Mouse (Mus musculus) limb, embryonic 12.5 days (tissue): ENCODE results near the gene Elmo1. TPM values are rescaled to one million over a fixed set of nuclear protein-coding genes. Genes with fewer than 3 reads are reported as not detected.
A peak's percentile ranks its signal among the peaks of the same experiment; 100 is the strongest.

Experiments used
- ATAC-seq: fragments of 200-750 bp; cut with Nextera tagmentation; 2 replicates; pipeline ENCODE4 v1.8.0; 2017; ENCODE audit warnings: low read depth, moderate TSS enrichment; ENCODE audit not compliant: insufficient number of reproducible peaks, insufficient read depth, low FRiP score, low TSS enrichment
- H3K27ac ChIP-seq: fragments of 300-500 bp; sonication (generic); 2 replicates; pipeline ENCODE4 v1.5.1; 2016; ENCODE audit warnings: mild to moderate bottlenecking, moderate library complexity
- H3K27me3 ChIP-seq: fragments of 300-500 bp; sonication (generic); 2 replicates; pipeline ENCODE4 v1.6.1; 2016; ENCODE audit warnings: mild to moderate bottlenecking, moderate library complexity
- H3K36me3 ChIP-seq: fragments of 300-500 bp; sonication (generic); 2 replicates; pipeline ENCODE4 v1.6.1; 2016; ENCODE audit warnings: mild to moderate bottlenecking, moderate library complexity
- H3K4me1 ChIP-seq: fragments of 300-500 bp; sonication (generic); replicated peaks from 2 replicates; pipeline ENCODE4 v1.6.1; 2016
- H3K4me2 ChIP-seq: fragments of 300-500 bp; sonication (generic); 2 replicates; pipeline ENCODE4 v1.6.1; 2016; ENCODE audit warnings: mild to moderate bottlenecking, moderate library complexity
- H3K4me3 ChIP-seq: fragments of 300-500 bp; sonication (generic); replicated peaks from 2 replicates; pipeline ENCODE4 v1.5.1; 2016; ENCODE audit warnings: mild to moderate bottlenecking
- H3K9ac ChIP-seq: fragments of 300-500 bp; sonication (generic); replicated peaks from 2 replicates; pipeline ENCODE4 v1.6.1; 2016; ENCODE audit warnings: mild to moderate bottlenecking, moderate library complexity
- H3K9me3 ChIP-seq: fragments of 300-500 bp; sonication (generic); 2 replicates; pipeline ENCODE4 v1.6.1; 2016; ENCODE audit warnings: mild to moderate bottlenecking, moderate library complexity
- WGBS: fragments of 180-500 bp; shearing (Covaris S2); methylation state at CpG from one replicate; pipeline ENCODE4 v1.1.7; 2016; 5-methylcytosine and 5-hydroxymethylcytosine counted together
- polyA plus RNA-seq: library from polyadenylated mRNA; unstranded; fragments of >200 nt; fragmentation: Nextera tagmentation; extraction: Ambion mirVana; gene quantifications from 2 replicates; pipeline ENCODE4 v1.2.1, GENCODE M21; 2016

Elmo1 gene
- polyA plus RNA-seq, 1 experiment from 2014 or later, result 8.3 TPM

DNA sequence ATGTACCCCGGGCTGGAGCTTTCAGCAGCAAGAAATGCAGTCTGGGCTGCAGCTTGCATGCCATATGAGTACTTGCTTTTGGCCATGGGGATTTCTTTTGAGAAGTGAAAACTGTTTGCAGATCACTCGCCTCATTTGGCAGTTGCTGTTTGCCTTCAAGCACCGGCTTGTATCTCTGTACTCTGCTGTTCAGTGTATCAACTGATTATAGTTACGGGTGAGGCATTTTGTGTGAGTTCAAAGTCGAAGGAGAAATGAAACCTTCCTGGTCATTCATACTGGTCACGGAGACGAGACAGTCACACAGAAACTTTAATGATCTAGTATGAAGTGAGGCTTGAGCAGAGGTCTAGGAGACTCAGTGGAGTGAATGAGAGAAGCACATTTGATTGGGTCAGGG, 34.6 kb downstream of the Elmo1 start:
- 55% methylated on average over 7 of the region's 7 CpGs for WGBS
- no peak for ATAC-seq

DNA sequence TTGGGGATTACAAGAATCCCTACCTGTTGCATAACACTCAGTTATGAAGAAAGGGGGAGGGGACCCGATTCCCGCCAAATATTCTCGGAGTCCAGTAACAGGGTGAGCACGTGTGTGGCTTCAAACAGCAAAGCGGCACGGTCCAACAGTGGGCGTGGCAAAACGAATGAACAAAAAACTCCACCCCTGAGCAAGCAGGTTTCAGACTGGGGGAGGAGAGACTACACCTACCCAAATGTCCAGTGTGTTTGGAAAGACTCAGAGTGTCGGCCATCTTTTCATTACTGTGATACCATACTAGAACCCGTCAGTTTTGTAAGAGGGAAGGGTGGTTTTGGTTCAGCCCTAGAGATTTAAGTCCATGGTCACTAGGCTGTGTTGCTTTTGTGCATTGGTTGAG, 35.4 kb downstream of the Elmo1 start:
- Histone ChIP-seq H3K4me3 (no peak overlapping the region), H3K36me3 (no peaks in the 10 kb centered on the region), H3K4me2 (no peak overlapping the region), H3K27me3 (no peaks in the 10 kb centered on the region), H3K4me1 (peaks cover 10% of the 10 kb centered on the region), H3K27ac (no peak overlapping the region), H3K9me3 (no peaks in the 10 kb centered on the region), H3K9ac (no peak overlapping the region)
- WGBS, result 89% methylated on average over 10 of the region's 10 CpGs
- ATAC-seq, result no peak

More for the DNA sequence above, 34.6 kb downstream of the Elmo1 start:
- no peaks in the 10 kb centered on the region for H3K36me3 ChIP-seq
- H3K4me1 ChIP-seq, result peaks cover 10% of the 10 kb centered on the region
- H3K9me3 ChIP-seq, result no peaks in the 10 kb centered on the region
- H3K27ac ChIP-seq, result no peak overlapping the region
- H3K27me3 ChIP-seq, result no peaks in the 10 kb centered on the region
- H3K9ac ChIP-seq, result no peak overlapping the region
- no peak overlapping the region for H3K4me2 ChIP-seq
- no peak overlapping the region for H3K4me3 ChIP-seq

DNA sequence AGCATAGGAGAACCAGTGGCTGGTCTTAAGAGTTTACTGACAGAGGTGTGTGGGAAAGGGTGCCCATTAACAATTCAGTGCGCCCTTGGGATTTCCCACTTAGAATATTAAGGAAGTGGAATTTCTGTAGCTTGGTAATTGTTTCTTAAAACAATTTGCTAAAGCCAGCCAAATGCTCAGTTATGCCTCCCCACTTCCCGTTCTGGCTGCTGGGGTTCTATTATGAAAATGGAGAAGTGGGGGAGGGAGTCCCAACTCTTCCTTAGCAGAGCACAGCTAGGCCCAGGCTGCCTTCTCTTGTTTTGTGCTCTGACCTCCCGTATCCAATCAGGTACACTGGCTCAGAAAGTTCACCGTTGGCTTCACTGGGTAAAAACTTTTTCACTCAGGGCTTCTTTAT, 37.2 kb downstream of the Elmo1 start:
- Histone ChIP-seq H3K9me3 (no peaks in the 10 kb centered on the region), H3K4me3 (no peak overlapping the region), H3K4me1 (peaks cover 10% of the 10 kb centered on the region), H3K27ac (peak overlapping the region; percentile 41; the same call in 1 of the 2 replicates), H3K36me3 (no peaks in the 10 kb centered on the region), H3K27me3 (no peaks in the 10 kb centered on the region), H3K4me2 (no peak overlapping the region), H3K9ac (no peak overlapping the region)
- ATAC-seq, result no peak
- WGBS, result 64% methylated on average over 4 of the region's 4 CpGs

DNA sequence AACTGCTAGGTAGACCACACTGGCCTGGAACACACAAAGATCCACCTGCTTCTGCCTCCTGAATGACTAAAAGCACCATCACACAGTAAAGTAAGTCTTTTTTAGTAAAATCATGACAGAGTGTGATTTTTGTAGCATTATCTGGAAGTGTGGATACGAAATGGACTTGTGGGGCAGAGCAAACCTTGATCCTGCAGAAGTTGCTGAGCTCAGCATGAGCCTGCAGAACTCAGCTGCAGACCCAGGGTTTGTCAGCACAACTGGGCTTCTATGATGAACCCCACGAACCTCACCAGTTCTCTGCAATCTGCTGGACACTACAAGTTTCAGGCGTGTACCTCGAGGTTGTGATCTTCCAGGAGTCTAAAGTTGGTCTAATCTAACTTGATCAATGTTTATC, 37.7 kb downstream of the Elmo1 start:
- 82% methylated on average over 4 of the region's 4 CpGs for WGBS
- Histone ChIP-seq H3K4me1 (peaks cover 14% of the 10 kb centered on the region), H3K9ac (no peak overlapping the region), H3K27me3 (no peaks in the 10 kb centered on the region), H3K9me3 (no peaks in the 10 kb centered on the region), H3K36me3 (no peaks in the 10 kb centered on the region), H3K4me2 (no peak overlapping the region), H3K27ac (peak overlapping the region; percentile 41; the same call in 1 of the 2 replicates), H3K4me3 (no peak overlapping the region)
- no peak for ATAC-seq

DNA sequence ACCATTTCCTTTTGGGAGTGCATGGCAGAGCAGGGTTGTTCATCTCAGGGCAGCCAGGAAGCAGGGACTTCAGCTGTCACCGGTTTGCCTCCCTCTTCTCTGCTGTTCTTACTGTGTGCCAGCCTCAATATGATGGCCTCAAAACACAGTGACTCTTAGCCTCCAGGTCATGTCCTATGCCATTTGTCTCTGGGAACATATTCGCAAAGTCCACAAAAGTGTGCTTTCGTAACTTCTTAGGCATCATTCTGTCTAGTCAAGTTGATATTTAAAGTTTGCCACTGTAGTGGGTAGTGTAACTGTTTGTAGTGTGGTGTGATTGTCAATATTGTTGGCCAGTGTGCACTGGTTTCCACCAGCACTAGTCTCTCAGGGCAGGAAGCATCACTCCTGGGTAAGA, 40.3 kb downstream of the Elmo1 start:
- 81% methylated on average over 3 of the region's 3 CpGs for WGBS
- Histone ChIP-seq H3K4me2 (no peak overlapping the region), H3K9ac (no peak overlapping the region), H3K9me3 (no peaks in the 10 kb centered on the region), H3K27me3 (no peaks in the 10 kb centered on the region), H3K36me3 (no peaks in the 10 kb centered on the region), H3K27ac (no peak overlapping the region), H3K4me3 (no peak overlapping the region), H3K4me1 (peaks cover 32% of the 10 kb centered on the region)
- ATAC-seq, result no peak

DNA sequence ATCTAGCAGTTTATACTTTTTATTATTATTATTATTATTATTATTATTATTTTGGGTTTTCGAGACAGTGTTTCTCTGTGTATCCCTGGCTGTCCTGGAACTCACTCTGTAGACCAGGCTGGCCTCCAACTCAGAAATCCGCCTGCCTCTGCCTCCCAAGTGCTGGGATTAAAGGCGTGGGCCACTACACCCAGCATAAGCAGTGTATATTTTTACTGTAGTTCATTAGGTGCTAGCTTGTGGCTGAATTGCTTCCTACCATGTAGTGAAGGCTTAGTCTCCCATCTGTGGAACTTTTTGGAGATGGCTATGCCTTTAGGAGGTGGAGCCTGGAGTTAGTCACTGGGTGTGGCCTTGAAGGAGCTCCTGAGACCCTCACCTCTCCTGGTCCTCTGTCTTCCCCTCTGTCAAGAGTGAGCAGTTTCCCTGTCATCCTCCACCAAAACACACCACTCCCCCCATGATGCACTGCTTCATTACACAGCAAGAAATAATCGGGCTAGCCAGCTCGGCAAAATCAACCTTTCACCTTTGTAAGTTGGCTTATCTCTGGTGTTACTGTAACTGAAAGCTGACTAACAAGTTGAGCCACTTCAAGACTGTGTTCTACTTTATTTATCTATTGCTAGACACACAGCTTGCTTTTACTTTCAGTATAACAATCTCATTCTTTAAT, 41.1 kb downstream of the Elmo1 start:
- Histone ChIP-seq H3K4me2 (no peak overlapping the region), H3K27ac (no peak overlapping the region), H3K4me1 (peaks cover 33% of the 10 kb centered on the region), H3K9me3 (no peaks in the 10 kb centered on the region), H3K9ac (no peak overlapping the region), H3K36me3 (no peaks in the 10 kb centered on the region), H3K27me3 (no peaks in the 10 kb centered on the region), H3K4me3 (no peak overlapping the region)
- 85% methylated on average over 5 of the region's 5 CpGs for WGBS
- ATAC-seq, result no peak

DNA sequence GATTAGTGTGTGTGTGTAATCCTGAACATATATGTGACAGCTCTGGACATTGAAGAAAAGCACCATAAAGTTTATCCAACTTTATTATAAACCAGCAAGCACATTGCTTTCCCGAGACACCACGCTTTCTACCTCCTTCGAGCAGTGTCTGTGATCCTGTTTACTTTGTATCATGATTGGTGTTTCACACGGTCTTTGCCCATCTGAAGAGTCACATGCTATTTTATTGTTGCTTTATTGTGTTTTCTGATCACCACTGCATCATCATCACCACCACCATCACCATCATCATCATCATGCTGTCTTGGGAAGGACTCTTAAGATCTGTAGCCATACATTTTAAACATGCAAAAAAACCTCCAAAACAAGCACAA, 41.6 kb downstream of the Elmo1 start:
- Histone ChIP-seq H3K4me1 (peaks cover 38% of the 10 kb centered on the region), H3K27ac (no peak overlapping the region), H3K36me3 (no peaks in the 10 kb centered on the region), H3K4me3 (no peak overlapping the region), H3K4me2 (no peak overlapping the region), H3K9me3 (no peaks in the 10 kb centered on the region), H3K27me3 (no peaks in the 10 kb centered on the region), H3K9ac (no peak overlapping the region)
- no peak for ATAC-seq
- WGBS, result 82% methylated on average over 4 of the region's 4 CpGs

DNA sequence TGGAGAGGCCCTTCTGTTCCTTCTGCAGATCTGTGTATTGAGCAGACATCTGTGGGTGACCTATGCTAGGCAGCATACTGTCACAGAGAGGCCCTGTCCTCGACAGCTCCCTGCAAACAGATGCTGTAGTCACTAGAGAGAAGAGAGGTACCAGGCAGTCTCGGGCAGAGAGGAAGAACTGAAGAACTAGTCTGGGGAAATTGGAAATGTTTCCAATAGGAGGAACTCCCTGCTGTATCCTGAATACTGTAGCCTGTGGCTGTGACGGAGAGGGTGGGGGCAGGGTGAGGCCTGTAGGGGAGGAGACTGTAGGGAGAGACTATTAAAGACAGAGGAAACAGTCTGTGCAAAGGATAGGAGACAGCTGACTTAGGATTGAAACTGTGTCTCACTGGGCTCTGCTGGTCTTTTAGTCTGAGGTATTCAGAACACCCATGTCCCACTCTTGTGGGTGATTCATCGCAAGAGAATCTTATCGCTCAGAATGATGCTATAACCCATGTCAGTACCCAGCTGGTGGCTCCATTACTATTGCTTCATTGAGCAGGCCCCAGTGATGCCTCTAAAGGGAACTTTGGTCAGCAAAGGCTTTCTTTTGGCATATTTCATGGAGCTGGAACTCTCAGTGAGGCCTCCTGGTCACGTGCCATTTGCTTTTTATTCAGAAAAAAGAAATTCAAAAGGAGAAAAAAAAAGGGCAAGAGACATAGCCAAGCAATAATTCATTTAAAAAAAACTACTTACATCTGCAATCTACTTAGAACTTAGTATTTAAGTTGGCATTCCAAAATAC, 43.4 kb downstream of the Elmo1 start:
- H3K27ac ChIP-seq, result peak overlapping the region; percentile 83
- ATAC-seq, result no peak
- WGBS, result 43% methylated on average over 6 of the region's 6 CpGs

DNA sequence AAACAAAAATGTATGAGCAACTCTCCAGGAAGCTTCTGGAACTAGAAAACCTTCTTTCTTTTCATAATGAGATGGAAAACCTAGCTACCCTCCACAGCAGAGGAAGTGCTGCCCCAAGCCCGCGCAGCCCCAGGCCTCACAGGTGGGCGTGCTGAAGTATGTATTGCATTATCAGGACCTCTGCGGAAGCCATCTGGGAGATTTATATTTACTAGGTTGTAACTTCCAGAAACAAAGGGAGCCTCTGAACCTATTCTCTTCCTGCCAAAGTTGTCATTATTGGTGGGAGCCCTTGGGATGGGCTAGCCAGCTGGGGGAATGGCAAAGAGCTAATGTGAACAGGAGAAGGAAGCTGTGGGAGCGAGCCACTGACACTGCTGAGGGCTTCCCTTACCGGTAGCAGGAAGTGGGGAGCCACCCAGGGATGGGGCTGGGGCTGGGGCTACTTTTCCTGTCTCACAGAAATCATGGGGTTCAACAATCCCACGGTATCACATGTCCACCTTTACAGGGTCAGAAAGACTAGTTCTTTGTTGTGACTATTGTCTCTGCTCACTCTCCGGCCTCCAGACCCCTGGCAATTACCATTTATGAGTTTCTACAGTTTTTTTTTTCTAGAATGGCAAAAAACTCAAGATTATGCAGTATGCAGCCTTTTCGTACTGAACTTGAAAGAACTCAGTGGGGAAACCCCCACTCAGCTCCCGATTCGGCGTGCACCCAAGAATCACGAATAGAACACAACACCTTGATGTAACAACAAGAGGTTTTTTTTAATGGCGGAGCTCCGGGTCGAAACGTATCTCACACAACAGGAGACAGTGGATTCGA, 44.2 kb downstream of the Elmo1 start:
- H3K4me1 ChIP-seq, result peaks cover 53% of the 10 kb centered on the region

More for the DNA sequence above, 43.4 kb downstream of the Elmo1 start:
- Histone ChIP-seq H3K4me2 (no peak overlapping the region), H3K9me3 (no peaks in the 10 kb centered on the region), H3K4me1 (peaks cover 45% of the 10 kb centered on the region), H3K9ac (no peak overlapping the region), H3K4me3 (no peak overlapping the region), H3K27me3 (no peaks in the 10 kb centered on the region), H3K36me3 (no peaks in the 10 kb centered on the region)

DNA sequence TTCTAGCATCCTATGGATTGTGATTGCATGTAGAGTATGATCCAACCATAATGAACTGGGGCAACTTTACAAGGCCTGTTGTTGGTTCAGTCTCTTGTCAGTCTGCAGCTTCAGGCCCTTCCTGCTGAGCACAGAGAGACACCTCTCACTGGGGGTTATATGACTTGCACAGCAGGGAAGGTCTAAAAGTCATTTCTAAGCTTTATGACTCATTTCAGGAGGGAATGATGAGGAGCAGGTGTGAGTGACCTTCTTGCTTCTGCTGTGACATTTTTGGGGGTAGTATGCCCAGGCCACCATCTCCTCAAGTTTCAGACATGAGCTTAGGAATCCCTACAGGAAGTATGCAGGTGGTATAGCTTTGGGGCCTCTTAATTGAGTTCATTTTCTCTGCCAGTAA, 46.4 kb downstream of the Elmo1 start:
- H3K4me1 ChIP-seq, result peaks cover 62% of the 10 kb centered on the region
- H3K4me3 ChIP-seq, result no peak overlapping the region
- no peak overlapping the region for H3K4me2 ChIP-seq
- H3K9me3 ChIP-seq, result no peaks in the 10 kb centered on the region
- no peak for ATAC-seq
- no peaks in the 10 kb centered on the region for H3K27me3 ChIP-seq
- no peak overlapping the region for H3K27ac ChIP-seq
- H3K9ac ChIP-seq, result no peak overlapping the region
- no peaks in the 10 kb centered on the region for H3K36me3 ChIP-seq

More for the DNA sequence above, 44.2 kb downstream of the Elmo1 start:
- Histone ChIP-seq H3K9me3 (no peaks in the 10 kb centered on the region), H3K27me3 (no peaks in the 10 kb centered on the region), H3K36me3 (no peaks in the 10 kb centered on the region), H3K9ac (no peak overlapping the region), H3K4me3 (no peak overlapping the region), H3K27ac (peak overlapping the region; percentile 75), H3K4me2 (no peak overlapping the region)
- 63% methylated on average over 18 of the region's 18 CpGs for WGBS
- peak; percentile 69 for ATAC-seq

DNA sequence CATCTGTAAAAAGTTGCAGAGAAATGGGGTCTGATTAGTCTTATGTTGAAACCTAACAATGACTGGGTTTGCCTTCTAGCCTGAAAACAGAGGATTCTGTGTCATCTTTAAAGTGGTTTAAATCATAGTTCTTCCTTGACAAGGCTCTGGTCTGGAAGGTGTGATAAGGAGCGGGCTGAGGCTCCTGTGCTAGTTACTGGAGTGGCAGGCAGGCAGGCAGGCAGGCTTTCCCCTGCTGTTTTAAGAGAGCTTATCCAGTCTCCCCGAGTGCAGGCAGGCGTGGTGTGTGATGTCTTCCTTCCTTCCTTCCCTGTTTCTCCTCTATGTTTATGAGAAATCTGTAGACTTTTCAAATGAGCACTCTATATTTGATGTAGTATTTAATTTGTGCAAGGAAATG, 48.1 kb downstream of the Elmo1 start:
- no peaks in the 10 kb centered on the region for H3K27me3 ChIP-seq
- no peaks in the 10 kb centered on the region for H3K36me3 ChIP-seq
- peak overlapping the region; percentile 17; the same call in 1 of the 2 replicates for H3K4me2 ChIP-seq
- H3K27ac ChIP-seq, result 0 out of 2 replicates have a peak overlapping the region, but pooled peaks have one; percentile 41
- WGBS, result 4% methylated on average over 3 of the region's 3 CpGs
- no peak overlapping the region for H3K4me3 ChIP-seq
- no peak overlapping the region for H3K9ac ChIP-seq
- no peak for ATAC-seq
- no peaks in the 10 kb centered on the region for H3K9me3 ChIP-seq
- H3K4me1 ChIP-seq, result peaks cover 57% of the 10 kb centered on the region
